Mouse (Mus musculus) T-helper 2 cell (primary cell): ENCODE measurements around the gene Prkag2.

Source experiments
- in situ Hi-C: fragments of 300-600 bp; cut with MboI, MseI; formaldehyde crosslinking; loops from one replicate; pipeline ENCODE4 v1.15.1; 2025; ENCODE audit warnings: high pct_unique_total_duplicates

Prkag2 gene

GRCm38 (mm10) chr5:25100516-25101125 lies at the start of gene Prkag2:
TSS of gene Prkag2 (minus strand) at chr5:25100642.
- in situ Hi-C loops: no loop called here

GRCm38 (mm10) chr5:25149331-25149965 lies 49.0 kb upstream of the Prkag2 start:
- in situ Hi-C loops: no loop called here

- in situ Hi-C loops: no loop called here
These were observed 46.3 kb upstream of the Prkag2 start for GRCm38 (mm10) chr5:25146705-25147104.

GRCm38 (mm10) chr5:25127865-25128264 lies 27.4 kb upstream of the Prkag2 start:
- in situ Hi-C loops: no loop called here

GRCm38 (mm10) chr5:25125884-25126560 lies 25.6 kb upstream of the Prkag2 start:
- in situ Hi-C loops: no loop called here

- in situ Hi-C loops: no loop called here
These were observed 22.1 kb upstream of the Prkag2 start for GRCm38 (mm10) chr5:25122534-25122933.

GRCm38 (mm10) chr5:25119148-25119547 lies 18.7 kb upstream of the Prkag2 start:
- in situ Hi-C loops: no loop called here

- in situ Hi-C loops: no loop called here
These were observed 15.6 kb upstream of the Prkag2 start for GRCm38 (mm10) chr5:25115997-25116396.

GRCm38 (mm10) chr5:25115216-25115615 lies 14.8 kb upstream of the Prkag2 start:
- in situ Hi-C loops: no loop called here

- in situ Hi-C loops: no loop called here
These were observed 13.7 kb upstream of the Prkag2 start for GRCm38 (mm10) chr5:25114110-25114509.

- in situ Hi-C loops: no loop called here
These were observed 9.9 kb upstream of the Prkag2 start for GRCm38 (mm10) chr5:25110314-25110713.

GRCm38 (mm10) chr5:25105748-25106147 lies 5.3 kb upstream of the Prkag2 start:
- in situ Hi-C loops: no loop called here

GRCm38 (mm10) chr5:25101126-25101523 lies 683 bp upstream of the Prkag2 start:
- in situ Hi-C loops: no loop called here

- in situ Hi-C loops: no loop called here
These were observed 306 bp downstream of the Prkag2 start for GRCm38 (mm10) chr5:25100157-25100515.

GRCm38 (mm10) chr5:25099367-25100156 lies 880 bp downstream of the Prkag2 start:
- in situ Hi-C loops: no loop called here

GRCm38 (mm10) chr5:25097891-25098290 lies 2.6 kb downstream of the Prkag2 start:
- in situ Hi-C loops: no loop called here

- in situ Hi-C loops: no loop called here
These were observed 4.0 kb downstream of the Prkag2 start for GRCm38 (mm10) chr5:25096431-25096830.

GRCm38 (mm10) chr5:25092630-25093245 lies 7.7 kb downstream of the Prkag2 start:
- in situ Hi-C loops: no loop called here

GRCm38 (mm10) chr5:25089258-25089972 lies 11.0 kb downstream of the Prkag2 start:
- in situ Hi-C loops: no loop called here

- in situ Hi-C loops: no loop called here
These were observed 11.8 kb downstream of the Prkag2 start for GRCm38 (mm10) chr5:25088633-25089032.

- in situ Hi-C loops: no loop called here
These were observed 12.3 kb downstream of the Prkag2 start for GRCm38 (mm10) chr5:25088111-25088510.
